Comparison of ENCODE assay signal across 25 mouse cellular contexts in the genomic region with DNA sequence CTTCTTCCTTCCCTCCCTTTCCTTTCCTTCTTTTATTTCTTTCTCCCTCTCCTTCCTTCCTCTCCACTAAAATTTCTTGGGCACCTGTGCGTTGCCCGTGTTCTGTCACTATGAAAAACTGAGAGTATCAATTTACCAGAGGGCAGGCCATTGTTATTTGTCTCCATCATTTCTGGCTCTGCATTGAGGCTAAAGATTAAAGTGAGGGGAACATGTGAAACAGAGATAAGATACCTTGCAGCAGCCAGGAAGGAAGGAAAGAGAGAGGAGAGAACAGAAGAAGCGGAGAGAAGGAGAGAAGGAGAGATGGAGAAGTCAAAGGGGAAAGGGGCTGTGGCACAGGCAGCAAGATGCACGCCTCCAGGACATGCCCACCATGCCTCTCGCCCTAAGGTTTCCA. TPM values are rescaled to one million over a fixed set of nuclear protein-coding genes. Genes with fewer than 3 reads are reported as not detected.
"Had no signal": no experiment of that assay in that cellular context is flagged by ENCODE, and none has a peak within 500 bp of the region (broad histone marks: within the 10 kb centered on the region; RNA-seq: fewer than 3 reads in every experiment).

No protein-coding gene starts in this region.

- H3K27ac ChIP-seq: lung, embryonic 15.5 days; macrophage; midbrain, embryonic 13.5 days; midbrain, embryonic 15.5 days; neural tube, embryonic 12.5 days; stomach, embryonic 15.5 days; stomach, postnatal 0 days had no signal

- H3K9me3 ChIP-seq: lung, embryonic 15.5 days; megakaryocyte, embryonic 14.5 days; midbrain, embryonic 13.5 days; midbrain, embryonic 15.5 days; neural tube, embryonic 12.5 days; stomach, embryonic 15.5 days had no signal

- ATAC-seq: lung, postnatal 0 days; midbrain, embryonic 13.5 days; midbrain, embryonic 15.5 days had no signal

- DNase-seq: lung, adult 2 months; lung, postnatal 14 days; lung, postnatal 36 days; right cerebral cortex, postnatal 14 days; thymus, adult 2 months; thymus, postnatal 25 days; thymus, postnatal 4 days had no signal

- H3K4me2 ChIP-seq: lung, embryonic 15.5 days; midbrain, embryonic 11.5 days; midbrain, embryonic 13.5 days; midbrain, embryonic 15.5 days; neural tube, embryonic 12.5 days; stomach, embryonic 15.5 days had no signal

- H3K4me3 ChIP-seq: lung, embryonic 15.5 days; megakaryocyte, embryonic 14.5 days; midbrain, embryonic 13.5 days; midbrain, embryonic 15.5 days; neural tube, embryonic 12.5 days; stomach, embryonic 15.5 days had no signal

- H3K36me3 ChIP-seq: lung, embryonic 15.5 days; midbrain, embryonic 13.5 days; midbrain, embryonic 15.5 days; neural tube, embryonic 12.5 days; stomach, embryonic 15.5 days had no signal

- H3K9ac ChIP-seq: lung, embryonic 15.5 days; midbrain, embryonic 13.5 days; midbrain, embryonic 15.5 days; neural tube, embryonic 12.5 days; stomach, embryonic 15.5 days had no signal

- H3K27me3 ChIP-seq: lung, embryonic 15.5 days; megakaryocyte, embryonic 14.5 days; midbrain, embryonic 13.5 days; midbrain, embryonic 15.5 days; neural tube, embryonic 12.5 days; stomach, embryonic 15.5 days had no signal

RNA-seq across cellular contexts. Expression of a gene that starts 14.5 kb away (rescaled TPM):
- total RNA-seq: megakaryocyte progenitor cell, adult 5-6 weeks; midbrain, postnatal 0 days; monocyte, adult 5-6 weeks; neutrophil, adult 5-6 weeks had no signal
- polyA plus RNA-seq: lung, adult 2 months; lung, embryonic 15.5 days; lung, postnatal 0 days; macrophage; midbrain, embryonic 11.5 days; midbrain, embryonic 13.5 days; midbrain, embryonic 15.5 days; midbrain, postnatal 0 days; neural tube, embryonic 12.5 days; neural tube, embryonic 14.5 days; spleen, adult 2 months; stomach, embryonic 15.5 days; stomach, postnatal 0 days; testis, adult 2 months; thymus, adult 2 months; urinary bladder, adult 2 months had no signal
